Mouse (Mus musculus): ENCODE data around the gene Scaper. TPM values are rescaled to one million over a fixed set of nuclear protein-coding genes. Genes with fewer than 3 reads are reported as not detected.

Gene Scaper
- 7.4 and 8.7 TPM in 2 replicates for polyA plus RNA-seq (2012; rRNA removed)

DNA sequence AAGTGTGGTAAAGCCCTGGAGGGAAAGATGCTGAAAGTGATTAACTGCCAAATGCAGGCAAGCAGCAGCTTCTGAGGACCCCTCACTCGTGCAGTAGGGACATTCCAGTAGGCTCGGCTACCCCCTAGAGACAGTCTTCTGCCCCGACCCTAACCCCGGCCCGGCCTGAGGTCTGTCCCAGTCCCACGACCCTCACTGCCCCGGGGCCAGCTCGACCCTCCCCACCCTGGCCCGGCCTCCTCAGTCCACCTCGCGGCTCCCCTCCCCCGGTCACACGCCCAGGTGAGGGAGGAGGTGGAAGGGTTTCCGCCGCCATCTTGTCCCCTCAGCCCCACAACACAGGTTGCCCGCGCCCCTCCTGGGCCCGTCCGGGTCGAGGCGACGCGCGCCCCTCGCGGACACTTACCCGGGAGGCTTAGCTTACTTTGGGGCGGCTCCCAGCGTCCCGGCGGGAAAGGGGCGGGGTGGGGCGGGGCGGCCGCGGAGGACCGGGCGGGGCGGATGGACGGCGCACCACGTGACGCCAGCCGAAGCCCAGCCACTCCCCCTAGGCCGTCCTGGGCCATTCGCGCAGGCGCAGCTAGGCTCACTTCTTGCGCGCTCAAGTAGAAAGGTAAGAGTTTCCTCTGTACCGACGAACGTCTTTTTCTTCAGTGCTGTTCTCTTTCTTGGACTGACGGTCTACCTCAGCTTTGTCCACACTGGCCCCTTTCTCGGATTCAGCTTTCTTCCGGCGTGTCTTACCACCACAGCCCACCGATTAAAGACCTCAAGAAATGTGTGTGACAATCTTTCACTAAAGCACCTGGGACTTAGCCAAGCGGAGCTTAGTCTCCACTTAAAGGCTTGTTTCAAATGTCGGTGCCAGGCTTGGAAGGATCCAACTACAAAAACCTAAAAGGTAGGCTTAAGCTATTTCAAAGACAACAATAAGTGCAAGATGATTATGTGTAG lies at the start of gene Scaper:
Gene Scaper, minus strand, starts transcription at position 456 of the 954 bp plus-strand sequence.

DNA sequence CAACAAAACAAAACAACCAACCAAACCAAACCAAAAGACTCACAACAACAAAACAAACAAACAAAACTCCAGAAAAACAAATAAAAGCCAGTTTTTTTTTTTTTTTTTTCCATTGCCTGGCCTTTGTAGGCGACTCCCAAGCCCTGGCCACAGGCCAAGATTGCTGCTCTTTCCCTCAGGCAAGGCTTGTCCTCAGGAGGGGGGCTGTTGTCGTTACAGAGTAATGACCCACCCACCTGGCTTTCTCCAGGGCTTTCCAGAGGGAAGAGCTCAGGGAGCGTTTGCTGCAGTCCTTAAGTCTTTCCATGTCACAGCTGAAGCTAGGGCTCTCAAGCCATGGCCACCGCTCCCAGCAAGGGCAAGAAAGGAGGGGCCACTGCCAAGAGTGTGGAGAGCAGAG lies 399.5 kb downstream of the Scaper start, which contains the start of gene Isl2:
Gene Isl2, plus strand, starts transcription at position 296 of the 400 bp plus-strand sequence.

DNA sequence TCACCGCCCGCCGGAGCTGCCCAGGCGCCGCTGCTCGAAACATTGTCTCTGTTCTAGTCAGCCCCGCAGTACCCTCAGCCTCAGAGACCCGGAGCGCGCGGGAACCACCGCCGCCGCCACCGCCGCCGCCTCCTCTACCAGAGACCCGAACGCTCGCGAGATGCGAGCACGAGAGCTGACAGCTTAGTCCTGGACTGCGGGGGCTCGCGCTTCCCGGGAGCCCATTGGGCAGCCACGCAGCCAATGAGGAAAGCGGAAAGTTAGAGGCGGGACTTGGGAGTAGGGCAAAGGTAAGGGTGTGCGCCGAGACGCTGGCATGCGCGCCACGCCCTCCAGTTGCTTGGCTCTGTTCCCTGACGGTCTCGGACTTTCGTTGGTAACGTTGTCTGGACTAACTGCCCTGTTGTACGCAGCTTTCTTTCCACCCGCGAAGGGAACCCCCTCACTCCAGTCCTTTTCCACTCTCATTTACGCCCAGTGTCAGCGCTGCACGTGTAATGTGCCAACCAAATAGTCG lies 425.8 kb downstream of the Scaper start, which contains the start of gene Etfa:
Gene Etfa, minus strand, starts transcription at position 217 of the 517 bp plus-strand sequence.

Other genes starting within 250 kb of the Scaper start
- not detected in 2 replicates for gene 4930563M21Rik, start 72.4 kb upstream of the Scaper start, polyA plus RNA-seq (2012; rRNA removed)
- gene Rcn2, start 103.7 kb upstream of the Scaper start, polyA plus RNA-seq (2012; rRNA removed): 169 and 179 TPM in 2 replicates
- gene Pstpip1, start 151.8 kb upstream of the Scaper start, polyA plus RNA-seq (2012; rRNA removed): 1.2 and 1.7 TPM in 2 replicates
- gene Tspan3, start 227.4 kb upstream of the Scaper start, polyA plus RNA-seq (2012; rRNA removed): 241 and 311 TPM in 2 replicates